Mouse (Mus musculus) hindbrain, embryonic 12.5 days (tissue): Measurements from ENCODE around the gene Zfp937. TPM values are rescaled to one million over a fixed set of nuclear protein-coding genes. Genes with fewer than 3 reads are reported as not detected.

Experiments
- polyA plus RNA-seq: library from polyadenylated mRNA; unstranded; fragments of >200 nt; fragmentation: Nextera tagmentation; extraction: Ambion mirVana; gene quantifications from 2 replicates; pipeline ENCODE4 v1.2.1, GENCODE M21; 2016

Zfp937 gene
- polyA plus RNA-seq, 1 experiment from 2014 or later, result 10.7 TPM

Other genes starting within 250 kb of the Zfp937 start
- 6.8 and 7.3 TPM in 2 replicates for gene Zfp120, start 81.4 kb upstream of the Zfp937 start, polyA plus RNA-seq
- not detected in 2 replicates for gene Gm10770, start 38.4 kb upstream of the Zfp937 start, polyA plus RNA-seq
- not detected in 2 replicates for gene Gm14139, start 36.3 kb upstream of the Zfp937 start, polyA plus RNA-seq
- 4.4 and 4.5 TPM in 2 replicates for gene Gm21994, start 37.5 kb downstream of the Zfp937 start, polyA plus RNA-seq
- not detected in 2 replicates for gene Gm14124, start 39.4 kb downstream of the Zfp937 start, polyA plus RNA-seq
- 1.3 and 3.1 TPM in 2 replicates for gene Gm10130, start 105.6 kb downstream of the Zfp937 start, polyA plus RNA-seq
- gene 3300002I08Rik, start 144.7 kb downstream of the Zfp937 start, polyA plus RNA-seq, result 13.0 and 14.1 TPM in 2 replicates
- 7.8 and 8.6 TPM in 2 replicates for gene Zfp442, start 233.4 kb downstream of the Zfp937 start, polyA plus RNA-seq